Mouse (Mus musculus) skeletal muscle tissue, adult 2 months (tissue): ENCODE data around the gene Tnfrsf14.

Experiments used
- DNase-seq: peaks from one replicate; pipeline ENCODE4 v3.0.0-alpha.2; 2012; ENCODE audit warnings: low read depth, low spot score

The Tnfrsf14 gene

DNA sequence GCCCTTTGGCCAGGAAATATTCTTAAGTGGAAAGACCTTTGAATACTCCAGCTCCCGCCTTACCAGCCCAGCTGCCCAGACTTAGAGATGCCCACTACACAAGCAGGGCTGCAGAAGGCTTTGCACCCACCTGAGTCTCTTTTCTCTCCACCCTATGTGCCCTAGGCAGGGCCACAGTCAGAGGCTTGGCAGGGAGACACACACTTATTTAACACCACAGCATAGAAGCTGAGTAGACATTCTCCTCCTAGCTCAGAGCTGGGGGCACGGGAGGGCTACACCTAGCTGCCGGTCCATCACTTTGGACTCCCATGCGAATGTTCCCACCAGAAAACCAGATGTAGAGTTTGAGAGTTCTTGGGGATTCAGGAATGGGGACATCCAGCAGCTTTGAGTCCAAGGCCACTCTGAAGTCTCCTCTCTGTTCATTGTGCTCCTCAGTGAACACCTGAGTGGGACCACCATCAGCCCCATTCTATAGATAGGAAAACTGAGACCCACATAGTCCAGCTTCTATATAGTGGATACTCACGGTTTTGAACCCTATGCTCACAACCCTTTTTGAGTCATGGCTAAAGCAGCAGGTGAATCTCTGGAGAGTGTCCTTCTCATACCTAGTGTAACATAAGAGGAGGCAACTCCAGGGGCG, 20.7 kb upstream of the Tnfrsf14 start:
- no peak for DNase-seq

GRCm38 (mm10) chr4:154948066-154948939, 19.9 kb upstream of the Tnfrsf14 start:
- DNase-seq: no peak

- peak; percentile 51 for DNase-seq
Observed at GRCm38 (mm10) chr4:154946319-154946718, 18.0 kb upstream of the Tnfrsf14 start.

DNA sequence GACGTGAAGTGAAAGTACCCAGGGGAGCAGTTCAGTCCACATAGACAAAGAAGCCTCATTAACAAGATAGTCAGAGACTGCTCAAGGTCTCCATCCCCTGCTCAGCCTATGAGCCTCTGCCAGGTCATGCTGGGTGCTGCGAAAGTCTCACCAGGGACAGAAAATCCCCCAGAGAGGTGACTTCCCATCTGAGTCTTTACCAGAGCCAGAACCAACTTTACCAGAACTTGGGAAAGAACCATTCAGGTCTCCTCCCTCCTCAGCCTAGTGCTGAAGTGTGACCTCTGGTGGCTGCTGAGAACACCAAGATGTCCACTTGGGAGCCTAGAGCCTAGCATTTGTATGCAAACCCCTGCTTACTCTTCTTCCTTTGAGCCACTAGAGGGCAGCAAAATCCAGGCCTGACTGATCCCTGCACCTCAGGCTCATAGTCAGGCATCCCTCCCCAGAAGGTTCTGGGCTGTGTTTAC, 15.8 kb upstream of the Tnfrsf14 start:
- DNase-seq: peak; percentile 93

DNA sequence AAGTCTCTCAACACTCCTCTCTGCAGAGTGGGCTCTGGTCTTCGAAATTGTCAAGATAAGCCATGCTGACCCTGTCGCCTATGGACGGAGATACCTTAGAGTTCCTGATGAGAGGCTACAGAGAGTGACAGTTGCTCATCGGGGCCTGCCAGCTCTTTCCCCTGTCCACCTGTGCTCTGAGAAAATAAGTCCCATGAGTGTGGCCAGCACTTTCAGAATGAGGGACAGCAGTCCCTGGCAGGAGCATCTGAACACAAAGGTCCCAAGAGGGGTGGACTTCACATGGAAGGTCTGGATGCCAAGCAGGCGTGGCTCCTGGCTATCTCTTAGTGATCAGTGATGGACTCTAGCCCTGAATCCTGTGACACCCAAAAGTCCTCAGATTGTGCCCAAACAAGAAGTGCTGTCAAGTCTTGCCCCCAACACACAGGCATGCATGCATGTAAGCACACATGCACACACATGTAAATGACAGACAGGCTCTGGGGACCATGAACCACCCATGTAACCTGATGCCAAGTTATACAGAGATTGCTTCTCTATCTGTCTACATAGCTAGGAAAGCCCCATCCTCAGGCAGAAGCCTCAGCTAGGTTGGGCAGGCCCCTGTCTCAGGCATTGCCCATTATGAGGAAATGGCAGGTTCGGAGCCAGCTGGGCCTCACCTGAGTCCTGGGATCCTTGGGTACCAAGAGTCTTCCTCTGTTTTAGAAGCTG, 15.1 kb upstream of the Tnfrsf14 start:
- no peak for DNase-seq

GRCm38 (mm10) chr4:154942632-154943322, 14.4 kb upstream of the Tnfrsf14 start:
- DNase-seq: no peak

- no peak for DNase-seq
Observed at GRCm38 (mm10) chr4:154941831-154942230, 13.5 kb upstream of the Tnfrsf14 start.

DNA sequence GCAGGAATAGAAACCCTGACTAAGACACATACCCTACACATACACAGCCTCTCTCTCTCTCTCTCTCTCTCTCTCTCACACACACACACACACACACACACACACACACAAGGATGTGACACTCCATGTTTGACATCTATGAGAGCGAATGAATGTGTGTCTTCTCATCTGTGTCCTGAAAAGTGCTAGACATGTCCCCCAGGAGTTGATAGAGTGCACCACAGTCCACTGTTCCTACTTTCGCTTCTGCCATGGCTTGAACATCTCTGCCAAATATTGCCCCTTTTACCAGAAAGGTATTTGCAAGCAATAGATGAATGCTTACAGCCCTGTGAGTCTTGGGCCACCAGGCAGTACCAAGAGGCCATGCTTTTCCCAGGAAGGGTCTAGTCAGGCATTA, 11.8 kb upstream of the Tnfrsf14 start:
- DNase-seq: no peak

DNA sequence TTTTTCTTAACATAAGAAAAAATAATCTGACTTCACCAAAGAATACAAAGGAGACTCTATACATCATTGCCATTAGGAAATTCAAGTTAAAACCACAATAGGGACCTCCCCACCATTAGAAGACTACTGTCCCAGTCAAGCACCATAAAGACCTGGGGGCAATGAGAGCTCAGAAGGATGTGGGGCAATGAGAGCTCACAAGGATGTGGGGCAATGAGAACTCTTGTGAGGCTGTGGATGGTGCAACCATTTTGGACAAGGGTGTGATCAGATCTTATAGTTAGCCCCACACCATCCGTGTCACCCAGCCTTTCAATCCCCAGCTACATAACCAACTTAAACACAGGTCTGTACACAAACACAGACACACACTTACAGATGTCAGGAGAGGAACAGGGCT, 9.4 kb upstream of the Tnfrsf14 start:
- DNase-seq: no peak

DNA sequence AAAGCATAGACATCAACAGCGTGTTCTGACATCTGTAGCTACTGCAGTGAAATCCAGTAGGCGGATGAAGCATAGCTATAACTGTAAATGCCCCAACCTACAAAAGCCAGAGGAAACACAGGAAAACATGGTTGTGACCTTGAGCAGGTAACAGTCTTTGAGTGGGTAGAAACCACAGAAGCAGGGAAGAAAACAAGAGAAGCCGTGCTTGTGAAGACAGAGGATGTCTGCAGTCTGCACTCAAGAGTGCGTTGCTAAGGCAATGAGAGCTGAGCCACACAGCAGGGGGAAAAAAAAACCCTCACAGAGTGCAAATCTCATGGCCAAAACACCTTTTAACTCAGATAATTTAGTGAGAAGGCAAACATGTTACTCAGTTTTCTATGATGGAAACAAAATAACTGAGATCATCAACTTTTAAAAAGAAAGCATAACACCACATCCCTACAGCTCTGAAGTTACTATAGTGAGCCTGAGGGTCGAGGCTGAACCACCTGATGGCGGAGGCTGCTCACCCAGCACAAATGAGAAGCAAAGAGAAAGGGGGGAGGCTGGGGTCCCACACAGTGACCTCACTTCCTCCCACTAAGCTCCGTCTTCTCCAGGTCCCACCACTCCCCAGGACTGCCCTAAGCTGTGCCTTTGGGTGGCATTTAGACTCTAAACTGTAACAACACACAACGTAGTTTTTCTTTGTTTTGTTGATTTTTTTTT, 8.3 kb upstream of the Tnfrsf14 start:
- no peak for DNase-seq

DNA sequence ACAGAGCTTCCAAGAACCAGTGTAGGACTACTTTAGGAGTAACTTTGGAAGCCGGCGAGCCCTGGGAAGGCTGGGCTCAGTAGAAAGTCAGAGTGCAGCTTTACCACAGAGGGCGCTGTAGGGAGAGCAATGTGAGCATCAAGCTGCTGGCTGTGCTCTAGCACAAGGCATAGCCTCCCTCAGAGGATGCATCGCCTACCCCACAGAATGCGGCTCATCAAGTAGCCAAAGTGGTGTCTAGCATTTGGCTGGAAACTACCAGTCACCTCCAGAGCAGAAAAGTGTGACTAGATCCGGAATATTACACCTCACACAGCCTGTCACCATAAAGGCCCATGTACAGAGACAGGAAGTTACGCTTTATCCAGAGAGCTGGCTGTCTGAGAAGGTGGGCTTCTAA, 7.4 kb upstream of the Tnfrsf14 start:
- no peak for DNase-seq

- no peak for DNase-seq
Observed at GRCm38 (mm10) chr4:154934800-154935199, 6.4 kb upstream of the Tnfrsf14 start.

GRCm38 (mm10) chr4:154933306-154933907, 5.0 kb upstream of the Tnfrsf14 start:
- no peak for DNase-seq

GRCm38 (mm10) chr4:154929088-154929660, 811 bp upstream of the Tnfrsf14 start:
- peak; percentile 70 for DNase-seq

- peak; percentile 58 for DNase-seq
Observed at GRCm38 (mm10) chr4:154927899-154928337, 445 bp downstream of the Tnfrsf14 start.

- DNase-seq: no peak
Observed at GRCm38 (mm10) chr4:154926969-154927898, 1.1 kb downstream of the Tnfrsf14 start.

GRCm38 (mm10) chr4:154925413-154925812, 3.0 kb downstream of the Tnfrsf14 start:
- no peak for DNase-seq

- no peak for DNase-seq
Observed at GRCm38 (mm10) chr4:154922931-154923330, 5.4 kb downstream of the Tnfrsf14 start.

DNA sequence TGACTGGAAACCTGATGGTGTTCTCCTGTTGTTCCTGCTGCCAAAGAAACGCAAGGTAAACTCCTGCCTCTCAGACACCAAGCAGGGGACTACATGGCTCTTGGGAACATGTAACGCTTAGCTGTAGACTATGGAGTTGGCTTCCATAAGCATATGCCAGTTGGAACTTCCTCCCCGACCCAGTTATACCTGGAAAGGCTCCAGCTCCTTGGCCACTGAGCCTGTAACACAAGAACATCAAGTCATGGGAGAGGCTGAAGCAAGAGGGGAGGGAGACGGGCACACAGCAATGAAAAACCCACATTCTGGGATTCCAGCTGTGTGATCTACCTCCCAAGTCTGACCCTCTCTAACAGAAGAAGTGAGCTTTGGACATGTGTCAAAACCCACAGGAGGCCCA, 6.1 kb downstream of the Tnfrsf14 start:
- peak; percentile 79 for DNase-seq
